Mouse (Mus musculus): Measurements from ENCODE around the gene Cbx3. TPM values are rescaled to one million over a fixed set of nuclear protein-coding genes. Genes with fewer than 3 reads are reported as not detected.

The Cbx3 gene
- polyA plus RNA-seq, 1 experiment from 2014 or later: 199 TPM

GRCm38 (mm10) chr6:51505671-51506070 is 35.5 kb downstream of the Cbx3 start:
- H3K9me3 ChIP-seq (replicated peaks): no peaks in the 10 kb centered on the region
- no peaks in the 10 kb centered on the region for H3K27me3 ChIP-seq
- ATAC-seq (ENCODE audit: insufficient read depth): no peak
- no peak overlapping the region for H3K9ac ChIP-seq
- H3K4me3 ChIP-seq (replicated peaks): no peak overlapping the region
- H3K27ac ChIP-seq (replicated peaks): no peak overlapping the region
- H3K4me1 ChIP-seq (replicated peaks): peaks cover 6% of the 10 kb centered on the region; the same call in 1 of the 2 replicates
- H3K4me2 ChIP-seq: no peak overlapping the region
- WGBS (ENCODE audit: insufficient replicate concordance): 32% methylated on average over 1 of the region's 1 CpGs
- H3K36me3 ChIP-seq (replicated peaks): no peaks in the 10 kb centered on the region

- no peak for ATAC-seq (ENCODE audit: insufficient read depth)
- peaks cover 6% of the 10 kb centered on the region; the same call in 1 of the 2 replicates for H3K4me1 ChIP-seq (replicated peaks)
- no peak overlapping the region for H3K9ac ChIP-seq
- H3K36me3 ChIP-seq (replicated peaks): no peaks in the 10 kb centered on the region
- no peaks in the 10 kb centered on the region for H3K27me3 ChIP-seq
- WGBS (ENCODE audit: insufficient replicate concordance): 64% methylated on average over 2 of the region's 2 CpGs
- H3K9me3 ChIP-seq (replicated peaks): no peaks in the 10 kb centered on the region
- H3K27ac ChIP-seq (replicated peaks): no peak overlapping the region
- no peak overlapping the region for H3K4me2 ChIP-seq
- H3K4me3 ChIP-seq (replicated peaks): no peak overlapping the region
These were observed 37.4 kb downstream of the Cbx3 start for GRCm38 (mm10) chr6:51507556-51507955.

- no peak for ATAC-seq (ENCODE audit: insufficient read depth)
These were observed 38.8 kb downstream of the Cbx3 start for GRCm38 (mm10) chr6:51508750-51509648.

GRCm38 (mm10) chr6:51510094-51510493 is 39.9 kb downstream of the Cbx3 start:
- Histone ChIP-seq H3K27ac (replicated peaks) (no peak overlapping the region), H3K9ac (no peak overlapping the region), H3K36me3 (replicated peaks) (no peaks in the 10 kb centered on the region), H3K4me3 (replicated peaks) (no peak overlapping the region), H3K4me1 (replicated peaks) (peaks cover 6% of the 10 kb centered on the region; the same call in 1 of the 2 replicates), H3K27me3 (no peaks in the 10 kb centered on the region), H3K4me2 (no peak overlapping the region), H3K9me3 (replicated peaks) (no peaks in the 10 kb centered on the region)
- WGBS (ENCODE audit: insufficient replicate concordance): 16% methylated on average over 5 of the region's 5 CpGs
- ATAC-seq (ENCODE audit: insufficient read depth): no peak

More at GRCm38 (mm10) chr6:51508750-51509648, 38.8 kb downstream of the Cbx3 start:
- Histone ChIP-seq H3K4me3 (replicated peaks) (peak overlapping the region; percentile 5; the same call in 1 of the 2 replicates), H3K4me2 (peak overlapping the region; percentile 27), H3K4me1 (replicated peaks) (peaks cover 6% of the 10 kb centered on the region; the same call in 1 of the 2 replicates), H3K9ac (no peak overlapping the region), H3K36me3 (replicated peaks) (no peaks in the 10 kb centered on the region), H3K9me3 (replicated peaks) (no peaks in the 10 kb centered on the region), H3K27me3 (no peaks in the 10 kb centered on the region), H3K27ac (replicated peaks) (no peak overlapping the region)
- 18% methylated on average over 18 of the region's 18 CpGs for WGBS (ENCODE audit: insufficient replicate concordance)

DNA sequence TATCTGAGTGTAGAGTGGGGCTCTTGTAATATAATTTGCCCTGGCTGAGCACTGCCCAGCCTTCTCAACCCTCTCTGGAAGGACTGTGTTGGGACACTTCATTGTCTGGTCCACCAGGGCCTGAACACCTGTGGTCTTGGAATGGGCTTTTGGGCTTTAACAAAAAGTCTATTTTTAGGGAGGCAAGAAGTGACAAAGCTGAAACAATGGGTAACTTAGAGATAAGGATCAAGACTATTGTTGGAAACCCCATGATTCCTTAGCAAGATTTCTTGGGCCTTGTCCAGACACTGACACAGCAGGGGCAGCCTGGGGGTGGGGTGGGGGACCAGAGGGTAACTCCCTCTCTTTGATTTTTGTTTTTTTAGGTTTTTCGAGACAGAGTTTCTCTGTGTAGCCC is 40.8 kb downstream of the Cbx3 start:
- no peak overlapping the region for H3K4me3 ChIP-seq (replicated peaks)
- no peak for ATAC-seq (ENCODE audit: insufficient read depth)
- no peaks in the 10 kb centered on the region for H3K36me3 ChIP-seq (replicated peaks)
- H3K9me3 ChIP-seq (replicated peaks): no peaks in the 10 kb centered on the region
- H3K27ac ChIP-seq (replicated peaks): no peak overlapping the region
- H3K4me1 ChIP-seq (replicated peaks): peaks cover 6% of the 10 kb centered on the region; the same call in 1 of the 2 replicates
- H3K9ac ChIP-seq: no peak overlapping the region
- H3K4me2 ChIP-seq: no peak overlapping the region
- no peaks in the 10 kb centered on the region for H3K27me3 ChIP-seq
- 58% methylated on average over 1 of the region's 1 CpGs for WGBS (ENCODE audit: insufficient replicate concordance)

- Histone ChIP-seq H3K27me3 (no peaks in the 10 kb centered on the region), H3K9ac (no peak overlapping the region), H3K4me2 (no peak overlapping the region), H3K4me1 (replicated peaks) (peaks cover 6% of the 10 kb centered on the region; the same call in 1 of the 2 replicates), H3K27ac (replicated peaks) (no peak overlapping the region), H3K9me3 (replicated peaks) (no peaks in the 10 kb centered on the region), H3K4me3 (replicated peaks) (no peak overlapping the region), H3K36me3 (replicated peaks) (no peaks in the 10 kb centered on the region)
- ATAC-seq (ENCODE audit: insufficient read depth): no peak
- 51% methylated on average over 3 of the region's 3 CpGs for WGBS (ENCODE audit: insufficient replicate concordance)
These were observed 43.6 kb downstream of the Cbx3 start for GRCm38 (mm10) chr6:51513745-51514144.

GRCm38 (mm10) chr6:51514860-51515259 is 44.7 kb downstream of the Cbx3 start:
- no peaks in the 10 kb centered on the region for H3K4me1 ChIP-seq (replicated peaks)
- H3K36me3 ChIP-seq (replicated peaks): no peaks in the 10 kb centered on the region
- no peak overlapping the region for H3K27ac ChIP-seq (replicated peaks)
- H3K4me2 ChIP-seq: no peak overlapping the region
- no peak overlapping the region for H3K4me3 ChIP-seq (replicated peaks)
- ATAC-seq (ENCODE audit: insufficient read depth): no peak
- no peaks in the 10 kb centered on the region for H3K27me3 ChIP-seq
- H3K9ac ChIP-seq: no peak overlapping the region
- H3K9me3 ChIP-seq (replicated peaks): no peaks in the 10 kb centered on the region
- 68% methylated on average over 7 of the region's 7 CpGs for WGBS (ENCODE audit: insufficient replicate concordance)

DNA sequence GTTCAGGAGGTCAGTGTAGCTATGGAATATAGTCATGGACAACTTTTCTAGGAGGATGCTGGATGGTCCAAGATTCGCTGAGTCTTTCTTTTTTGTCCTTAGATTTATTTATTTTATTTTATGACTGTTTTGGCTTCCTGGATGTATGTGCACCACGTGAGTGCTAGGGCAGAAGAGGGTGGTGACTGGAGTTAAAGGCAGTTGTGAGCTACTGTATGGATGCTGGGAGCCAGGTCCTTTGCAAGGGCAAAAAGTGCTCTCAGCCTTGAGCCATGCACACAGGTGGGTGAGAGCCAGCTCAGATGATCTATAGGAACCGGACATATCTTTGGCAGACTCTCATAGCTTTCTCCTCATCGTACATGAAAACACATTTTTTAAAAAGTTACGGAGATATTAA is 53.1 kb downstream of the Cbx3 start:
- no peak for ATAC-seq (ENCODE audit: insufficient read depth)
- WGBS (ENCODE audit: insufficient replicate concordance): 26% methylated on average over 5 of the region's 5 CpGs
- Histone ChIP-seq H3K9ac (no peak overlapping the region), H3K9me3 (replicated peaks) (no peaks in the 10 kb centered on the region), H3K27ac (replicated peaks) (no peak overlapping the region), H3K27me3 (peaks cover 27% of the 10 kb centered on the region), H3K4me1 (replicated peaks) (no peaks in the 10 kb centered on the region; the same call in 1 of the 2 replicates), H3K36me3 (replicated peaks) (no peaks in the 10 kb centered on the region), H3K4me2 (peak overlapping the region; percentile 68), H3K4me3 (replicated peaks) (peak overlapping the region; percentile 60)

GRCm38 (mm10) chr6:51523807-51524320 is 53.7 kb downstream of the Cbx3 start, which contains the start of gene Snx10:
Snx10 (plus strand) TSS chr6:51523901.
- WGBS (ENCODE audit: insufficient replicate concordance): under 1% methylated on average over 47 of the region's 47 CpGs
- H3K36me3 ChIP-seq (replicated peaks): no peaks in the 10 kb centered on the region
- peaks cover 27% of the 10 kb centered on the region for H3K27me3 ChIP-seq
- 0 out of 2 replicates have a peak within 1 kb of the TSS, but pooled peaks have one; percentile 30 for H3K9ac ChIP-seq
- H3K4me3 ChIP-seq (replicated peaks): peak within 1 kb of the TSS; percentile 60
- H3K27ac ChIP-seq (replicated peaks): 0 out of 2 replicates have a peak within 1 kb of the TSS, but pooled peaks have one; percentile 9
- peak within 1 kb of the TSS; percentile 68 for H3K4me2 ChIP-seq
- H3K4me1 ChIP-seq (replicated peaks): no peaks in the 10 kb centered on the region; the same call in 1 of the 2 replicates
- no peaks in the 10 kb centered on the region for H3K9me3 ChIP-seq (replicated peaks)
- no peak for ATAC-seq (ENCODE audit: insufficient read depth)

DNA sequence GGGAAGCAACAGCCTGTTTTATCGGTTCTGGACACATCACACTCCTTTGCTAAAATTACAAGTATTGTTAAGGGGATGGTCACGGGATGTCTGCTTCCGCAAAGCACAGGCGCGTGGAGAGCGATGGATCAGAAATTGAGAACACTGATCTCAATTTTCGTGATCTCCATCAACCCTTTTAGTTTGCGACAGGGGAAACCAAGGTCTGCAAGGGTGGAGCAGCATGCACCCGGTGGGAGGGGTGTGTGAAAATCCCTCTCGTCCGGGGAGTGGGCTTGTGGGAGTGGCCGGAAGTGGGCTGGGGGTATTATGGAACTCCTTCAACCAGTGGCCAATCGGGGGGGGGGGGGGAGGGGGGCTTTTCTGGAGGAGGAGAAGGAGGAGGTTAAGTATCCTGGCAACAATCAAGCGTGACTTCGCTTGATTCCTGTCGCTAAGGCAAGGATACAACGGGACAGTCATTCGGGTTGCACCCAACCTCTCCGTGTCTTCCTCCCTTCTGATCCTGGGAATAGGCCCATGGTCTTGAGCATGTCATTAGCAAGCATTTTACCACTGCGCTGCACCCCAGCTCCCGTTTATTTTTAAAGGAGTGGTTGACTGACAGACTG is 54.3 kb downstream of the Cbx3 start:
- H3K9ac ChIP-seq: no peak overlapping the region
- no peaks in the 10 kb centered on the region; the same call in 1 of the 2 replicates for H3K4me1 ChIP-seq (replicated peaks)
- H3K27ac ChIP-seq (replicated peaks): 0 out of 2 replicates have a peak overlapping the region, but pooled peaks have one; percentile 9
- 2% methylated on average over 20 of the region's 21 CpGs for WGBS (ENCODE audit: insufficient replicate concordance)
- peak overlapping the region; percentile 60 for H3K4me3 ChIP-seq (replicated peaks)
- peaks cover 27% of the 10 kb centered on the region for H3K27me3 ChIP-seq
- ATAC-seq (ENCODE audit: insufficient read depth): no peak
- peak overlapping the region; percentile 68 for H3K4me2 ChIP-seq
- no peaks in the 10 kb centered on the region for H3K36me3 ChIP-seq (replicated peaks)
- no peaks in the 10 kb centered on the region for H3K9me3 ChIP-seq (replicated peaks)

GRCm38 (mm10) chr6:51525001-51525400 is 54.8 kb downstream of the Cbx3 start:
- WGBS (ENCODE audit: insufficient replicate concordance): 20% methylated on average over 5 of the region's 5 CpGs
- Histone ChIP-seq H3K4me3 (replicated peaks) (peak overlapping the region; percentile 60), H3K4me1 (replicated peaks) (no peaks in the 10 kb centered on the region; the same call in 1 of the 2 replicates), H3K36me3 (replicated peaks) (no peaks in the 10 kb centered on the region), H3K27me3 (peaks cover 27% of the 10 kb centered on the region), H3K9me3 (replicated peaks) (no peaks in the 10 kb centered on the region), H3K4me2 (peak overlapping the region; percentile 68), H3K27ac (replicated peaks) (peak overlapping the region; percentile 30; the same call in 1 of the 2 replicates), H3K9ac (no peak overlapping the region)
- no peak for ATAC-seq (ENCODE audit: insufficient read depth)
